7 mouse cellular contexts compared by ENCODE assay signal in genomic region chr11:55469048-55469843, GRCm38 (mm10). TPM values are rescaled to one million over a fixed set of nuclear protein-coding genes. Genes with fewer than 3 reads are reported as not detected.
DNase-seq lines count a peak whose midpoint lies in the region; ATAC-seq lines count a peak whose summit lies in the region.

G3bp1 (plus strand) TSS chr11:55469685.

- no peaks in the 10 kb centered on the region for H3K27me3 ChIP-seq in intestine, embryonic 16.5 days (replicated peaks; ENCODE audit: control insufficient read depth, insufficient read depth, low read length)
- H3K27me3 ChIP-seq in midbrain, embryonic 11.5 days (ENCODE audit: control insufficient read depth, insufficient read depth, low read length): no peaks in the 10 kb centered on the region

- peak within 1 kb of the TSS; percentile 98 for H3K27ac ChIP-seq in intestine, embryonic 16.5 days (ENCODE audit: low read length)
- peak within 1 kb of the TSS; percentile 76 for H3K27ac ChIP-seq in midbrain, embryonic 11.5 days (ENCODE audit: low read depth, low read length)

- peak within 1 kb of the TSS; percentile 91 for H3K4me3 ChIP-seq in intestine, embryonic 16.5 days (ENCODE audit: low read length)
- H3K4me3 ChIP-seq in midbrain, embryonic 11.5 days (ENCODE audit: low read depth, low read length): peak within 1 kb of the TSS; percentile 90

- under 1% methylated on average over 49 of the region's 57 CpGs for WGBS in intestine, embryonic 16.5 days
- WGBS in midbrain, embryonic 11.5 days: under 1% methylated on average over 44 of the region's 57 CpGs

- peak within 1 kb of the TSS; percentile 98 for H3K9ac ChIP-seq in intestine, embryonic 16.5 days (ENCODE audit: low read depth, low read length)
- peak within 1 kb of the TSS; percentile 97 for H3K9ac ChIP-seq in midbrain, embryonic 11.5 days (ENCODE audit: low read length)

- intact Hi-C loops in left cerebral cortex, postnatal 36 days (cut with DNase I): no loop called here

- H3K4me2 ChIP-seq in intestine, embryonic 16.5 days (ENCODE audit: low read depth, low read length): peak within 1 kb of the TSS; percentile 84
- peak within 1 kb of the TSS; percentile 76 for H3K4me2 ChIP-seq in midbrain, embryonic 11.5 days

- ATAC-seq in intestine, embryonic 16.5 days: peak; percentile 96
- ATAC-seq in midbrain, embryonic 11.5 days (ENCODE audit: low FRiP score): peak; percentile 98

- no peaks in the 10 kb centered on the region for H3K36me3 ChIP-seq in intestine, embryonic 16.5 days (ENCODE audit: control insufficient read depth, insufficient read depth, low read length)
- H3K36me3 ChIP-seq in midbrain, embryonic 11.5 days (ENCODE audit: control insufficient read depth, insufficient read depth, low read length): peaks cover 8% of the 10 kb centered on the region

- DNase-seq in adrenal gland, adult 8-10 months: peak; percentile 100
- peak; percentile 98 for DNase-seq in embryo, embryonic 9.5 days (ENCODE audit: extremely low spot score)
- peak; percentile 96 to 99 for DNase-seq in gastrocnemius, postnatal 4 days (ENCODE audit: low spot score in 2 of 2)
- peak; percentile 100 for DNase-seq in left cerebral cortex, postnatal 36 days (ENCODE audit: low spot score in 2 of 2)
- peak; percentile 98 for DNase-seq in midbrain, embryonic 11.5 days (ENCODE audit: low spot score, missing footprints)
- peak; percentile 100 for DNase-seq in skeletal muscle tissue, adult 2 months (ENCODE audit: low read depth, low spot score)

- peaks cover 21% of the 10 kb centered on the region for H3K4me1 ChIP-seq in intestine, embryonic 16.5 days (ENCODE audit: control insufficient read depth, insufficient read depth, low read length)
- H3K4me1 ChIP-seq in midbrain, embryonic 11.5 days (ENCODE audit: control insufficient read depth, insufficient read depth, low read length): peaks cover 17% of the 10 kb centered on the region

- H3K9me3 ChIP-seq in intestine, embryonic 16.5 days (ENCODE audit: control insufficient read depth, low read length): no peaks in the 10 kb centered on the region
- H3K9me3 ChIP-seq in midbrain, embryonic 11.5 days (ENCODE audit: control insufficient read depth, low read length): no peaks in the 10 kb centered on the region

RNA-seq across cellular contexts. Expression of gene G3bp1, which starts in this region (rescaled TPM):
- 10 to 100 TPM; 49.8 to 58.6 (median 57.0) TPM for total RNA-seq in adrenal gland, adult 8-10 months (2022)
- total RNA-seq in gastrocnemius, postnatal 4 days (2021): 10 to 100 TPM; 77.3 TPM
- polyA plus RNA-seq in intestine, embryonic 16.5 days (2015; fragmentation: Nextera tagmentation; extraction: Ambion mirVana): 137 and 153 TPM in 2 replicates
- total RNA-seq in left cerebral cortex, postnatal 36 days (2021): 10 to 100 TPM; 31.3 to 34.0 TPM
- polyA plus RNA-seq in midbrain, embryonic 11.5 days (2014; fragmentation: Nextera tagmentation; extraction: Ambion mirVana): 241 and 244 TPM in 2 replicates

Comparison
In these comparisons a context has a peak if more than half of its experiments do, and no peak if none do; other contexts are left out.
1. Peak in every context shown above with its lines: DNase-seq, ATAC-seq, H3K4me3 ChIP-seq and H3K27ac ChIP-seq.